ENCODE assay signal across 7 mouse cellular contexts in the genomic region with DNA sequence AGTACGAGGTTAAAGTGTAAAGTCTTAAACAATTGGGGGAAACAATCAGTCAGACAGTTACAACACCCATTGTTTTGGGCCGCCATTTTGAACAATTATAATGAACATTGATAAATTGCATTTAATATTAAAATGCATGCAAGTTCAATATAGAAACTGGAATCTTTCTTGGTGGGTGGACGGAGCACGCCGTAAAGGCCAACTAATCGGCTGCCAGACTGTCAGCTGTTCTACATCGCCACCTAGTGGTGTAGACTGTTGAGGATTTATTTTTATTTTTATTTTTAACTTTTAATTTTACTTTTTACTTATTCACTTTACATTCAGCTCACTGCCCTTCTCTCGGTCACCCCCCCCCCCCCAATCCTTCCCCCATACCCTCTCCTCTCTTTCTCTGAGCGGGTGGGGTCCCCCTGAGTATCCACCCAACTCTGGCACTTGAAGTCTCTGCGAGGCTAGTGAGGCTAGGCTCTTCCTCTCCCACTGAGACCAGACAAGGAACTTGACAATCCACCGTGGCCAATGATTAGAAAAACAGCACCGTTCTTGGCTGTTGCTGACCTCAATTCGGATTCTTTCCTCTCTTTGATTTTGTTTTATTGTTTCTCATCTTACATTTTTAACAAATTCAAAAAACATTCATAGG.
DNase-seq lines count a peak whose midpoint lies in the region; ATAC-seq and TF ChIP-seq lines count a peak whose summit lies in the region.

No protein-coding gene starts in this region.

- no peaks in the 10 kb centered on the region for H3K4me1 ChIP-seq in neural tube, embryonic 15.5 days
- H3K4me1 ChIP-seq in midbrain, postnatal 0 days (ENCODE audit: insufficient read depth, low read length), result no peaks in the 10 kb centered on the region

- no peaks in the 10 kb centered on the region for H3K9me3 ChIP-seq in neural tube, embryonic 15.5 days (replicated peaks)
- no peaks in the 10 kb centered on the region for H3K9me3 ChIP-seq in midbrain, postnatal 0 days (ENCODE audit: low read length)

- no peaks in the 10 kb centered on the region for H3K27me3 ChIP-seq in neural tube, embryonic 15.5 days (replicated peaks)
- H3K27me3 ChIP-seq in midbrain, postnatal 0 days (ENCODE audit: insufficient read depth, low read length), result no peaks in the 10 kb centered on the region

- H3K9ac ChIP-seq in neural tube, embryonic 15.5 days (replicated peaks), result no peak overlapping the region
- no peak overlapping the region for H3K9ac ChIP-seq in midbrain, postnatal 0 days (replicated peaks; ENCODE audit: low read length, poor library complexity, severe bottlenecking)

- 15% methylated on average over 13 of the region's 13 CpGs for WGBS in neural tube, embryonic 15.5 days
- 9% methylated on average over 12 of the region's 13 CpGs for WGBS in midbrain, postnatal 0 days

- H3K36me3 ChIP-seq in neural tube, embryonic 15.5 days, result no peaks in the 10 kb centered on the region
- no peaks in the 10 kb centered on the region for H3K36me3 ChIP-seq in midbrain, postnatal 0 days (ENCODE audit: insufficient read depth, low read length)

- peak; percentile 80 for TF ChIP-seq CTCF in midbrain, postnatal 0 days (IDR thresholded peaks at IDR 0.05)

- no peak overlapping the region for H3K4me3 ChIP-seq in neural tube, embryonic 15.5 days (replicated peaks)
- no peak overlapping the region for H3K4me3 ChIP-seq in midbrain, postnatal 0 days (ENCODE audit: low read depth, low read length)

- no peak; the same call in 1 of the 2 replicates for ATAC-seq in neural tube, embryonic 15.5 days (ENCODE audit: low FRiP score)
- no peak for ATAC-seq in midbrain, postnatal 0 days (ENCODE audit: low FRiP score)

- H3K27ac ChIP-seq in neural tube, embryonic 15.5 days (replicated peaks), result no peak overlapping the region
- no peak overlapping the region for H3K27ac ChIP-seq in midbrain, postnatal 0 days (ENCODE audit: low read depth, low read length)

- peak; percentile 30 for DNase-seq in neural tube, embryonic 10.5 days (ENCODE audit: extremely low spot score, low spot score)
- DNase-seq in embryo, embryonic 10.5 days (ENCODE audit: low spot score), result peak; percentile 76
- DNase-seq in kidney, postnatal 4 days, result peak; percentile 26 to 54
- DNase-seq in midbrain, postnatal 0 days (ENCODE audit: low spot score), result peak; percentile 76
- no peak for DNase-seq in cerebellum, adult 9-10 months
- DNase-seq in layer of hippocampus, adult 9-11 months, result no peak

- H3K4me2 ChIP-seq in neural tube, embryonic 15.5 days, result no peak overlapping the region
- H3K4me2 ChIP-seq in midbrain, postnatal 0 days (ENCODE audit: low read depth, low read length, poor library complexity, severe bottlenecking), result no peak overlapping the region

Comparison
In these comparisons a context has a peak if more than half of its experiments do, and no peak if none do; other contexts are left out.
1. DNase-seq: peak in neural tube, embryonic 10.5 days (single experiment), embryo, embryonic 10.5 days (single experiment), kidney, postnatal 4 days (2 of 2) and midbrain, postnatal 0 days (single experiment); none in cerebellum, adult 9-10 months (single experiment) and layer of hippocampus, adult 9-11 months (single experiment).